Mouse (Mus musculus) heart, adult 2 months (tissue): ENCODE measurements at regions not wholly inside any gene's neighbourhood (a gene's known extent, or its start where the extent isn't known, plus 50 kb on each side); places are given as distances from the start of the nearest gene placed in this dataset.

Experiments used
- EP300 ChIP-seq: fragments of 200-500 bp; IDR thresholded peaks from 2 replicates; pipeline ENCODE4 v1.6.1; 2011; ENCODE audit warnings: low read depth, low read length, control low read depth; ENCODE audit not compliant: insufficient read depth
- POLR2A ChIP-seq: fragments of 200-500 bp; IDR thresholded peaks from 2 replicates; pipeline ENCODE4 v1.6.1; 2011; ENCODE audit warnings: mild to moderate bottlenecking, low read depth, low read length, control low read depth; ENCODE audit not compliant: insufficient read depth

DNA sequence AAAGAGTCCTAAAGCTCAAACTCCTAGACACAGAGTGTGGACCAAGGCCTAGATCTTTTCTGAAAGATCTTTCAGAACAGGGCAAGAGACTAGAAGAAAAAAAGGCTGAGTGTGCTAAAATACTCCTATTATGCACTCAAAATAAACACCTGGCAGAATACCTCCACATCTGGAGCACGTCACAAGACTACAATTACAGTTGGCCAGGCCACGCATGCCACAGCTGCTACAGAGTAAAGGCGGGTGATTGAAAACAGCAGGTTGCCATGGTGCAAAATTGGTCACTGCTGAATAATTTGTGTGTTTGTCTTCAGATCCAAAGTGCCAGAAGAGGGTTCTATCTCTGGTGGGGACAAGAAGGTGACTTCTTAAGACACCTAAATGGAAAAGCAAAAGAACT, 82.8 kb upstream of the Gm26657 start:
- TF ChIP-seq EP300: no peak
- TF ChIP-seq POLR2A: no peak
